Mouse (Mus musculus) liver, adult 2 months (tissue): ENCODE results near the gene Spata21. TPM values are rescaled to one million over a fixed set of nuclear protein-coding genes. Genes with fewer than 3 reads are reported as not detected.

ENCODE experiments used
- DNase-seq: peaks from one replicate; pipeline ENCODE4 v3.0.0-alpha.2; 2011; ENCODE audit warnings: low read depth, low spot score; ENCODE audit errors: extremely low read depth
- H3K27ac ChIP-seq: fragments of 200-500 bp; replicated peaks from 2 replicates; pipeline ENCODE4 v1.5.1; 2012; ENCODE audit warnings: low read depth, mild to moderate bottlenecking, control low read depth, inconsistent platforms, low read length; ENCODE audit not compliant: insufficient read depth
- H3K27me3 ChIP-seq: fragments of 200-500 bp; 2 replicates; pipeline ENCODE4 v1.6.1; 2012; ENCODE audit warnings: mild to moderate bottlenecking, moderate library complexity, low read length, inconsistent platforms; ENCODE audit not compliant: control insufficient read depth, insufficient read depth
- H3K36me3 ChIP-seq: fragments of 200-500 bp; 2 replicates; pipeline ENCODE4 v1.6.1; 2012; ENCODE audit warnings: low read length, inconsistent platforms; ENCODE audit not compliant: control insufficient read depth, insufficient read depth
- H3K4me1 ChIP-seq: fragments of 200-500 bp; 2 replicates; pipeline ENCODE4 v1.6.1; 2011; ENCODE audit warnings: low read length; ENCODE audit not compliant: control insufficient read depth, insufficient read depth
- H3K4me3 ChIP-seq: fragments of 200-500 bp; 2 replicates; pipeline ENCODE4 v1.5.1; 2011; ENCODE audit warnings: low read depth, mild to moderate bottlenecking, control low read depth, low read length, moderate library complexity; ENCODE audit not compliant: insufficient read depth
- H3K79me2 ChIP-seq: fragments of 200-500 bp; 2 replicates; pipeline ENCODE4 v1.6.1; 2012; ENCODE audit warnings: inconsistent platforms, mild to moderate bottlenecking, low read length, moderate library complexity; ENCODE audit not compliant: control insufficient read depth, insufficient read depth
- H3K9ac ChIP-seq: fragments of 200-500 bp; 2 replicates; pipeline ENCODE4 v1.6.1; 2012; ENCODE audit warnings: low read depth, mild to moderate bottlenecking, control low read depth, inconsistent platforms, low read length
- CTCF ChIP-seq: fragments of 200-500 bp; IDR thresholded peaks from 2 replicates; pipeline ENCODE4 v1.5.1; 2011; ENCODE audit warnings: low read depth, low read length, control low read depth
- POLR2A ChIP-seq: fragments of 200-500 bp; IDR thresholded peaks from 2 replicates; pipeline ENCODE4 v1.6.1; 2011; ENCODE audit warnings: low read length, control low read depth; ENCODE audit not compliant: insufficient read depth; ENCODE audit errors: extremely low read depth
- WGBS: fragments of 180-500 bp; shearing (Covaris S2); methylation state at CpG from one replicate; pipeline ENCODE4 v1.1.7; 2018; 5-methylcytosine and 5-hydroxymethylcytosine counted together
- polyA plus RNA-seq: library from polyadenylated mRNA; depleted of rRNA; stranded (reverse); fragments of >200 nt; gene quantifications from 2 replicates; pipeline ENCODE4 v1.2.3, GENCODE M21; 2012
- total RNA-seq: library from RNA; depleted of rRNA; stranded (reverse); fragments of >200 nt; gene quantifications from 2 replicates; pipeline ENCODE4 v1.2.3, GENCODE M21; 2014

Gene Spata21
- total and polyA plus RNA-seq, 2 experiments = not detected

DNA sequence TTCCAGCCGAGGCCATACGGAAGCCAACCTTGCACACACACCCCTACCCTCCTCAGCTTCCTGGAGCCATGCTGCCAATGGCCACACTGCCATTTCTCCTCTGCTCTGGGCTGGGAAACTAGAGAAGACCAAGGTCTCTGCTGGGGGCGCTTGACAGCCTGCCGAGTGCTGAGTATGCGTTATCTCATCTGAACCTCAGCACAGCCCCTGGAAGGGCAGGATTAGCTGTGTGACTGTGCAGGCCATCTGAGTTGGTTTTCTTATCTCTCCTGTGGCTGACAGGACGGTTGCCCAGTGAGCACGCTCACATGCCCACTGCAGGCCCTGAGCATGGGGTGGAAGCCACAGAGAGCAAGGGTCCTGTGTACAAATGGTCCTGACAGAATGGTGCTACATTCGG lies 19.5 kb upstream of the Spata21 start:
- no peak for TF ChIP-seq CTCF
- no peak for TF ChIP-seq POLR2A
- H3K4me3 ChIP-seq = no peak overlapping the region
- H3K27ac ChIP-seq = no peak overlapping the region
- H3K36me3 ChIP-seq = peaks cover 7% of the 10 kb centered on the region; the same call in 1 of the 2 replicates
- DNase-seq = no peak
- H3K4me1 ChIP-seq = no peaks in the 10 kb centered on the region; the same call in 1 of the 2 replicates
- no peak overlapping the region for H3K9ac ChIP-seq
- 92% methylated on average over 8 of the region's 8 CpGs for WGBS
- H3K27me3 ChIP-seq = no peaks in the 10 kb centered on the region
- no peaks in the 10 kb centered on the region for H3K79me2 ChIP-seq

DNA sequence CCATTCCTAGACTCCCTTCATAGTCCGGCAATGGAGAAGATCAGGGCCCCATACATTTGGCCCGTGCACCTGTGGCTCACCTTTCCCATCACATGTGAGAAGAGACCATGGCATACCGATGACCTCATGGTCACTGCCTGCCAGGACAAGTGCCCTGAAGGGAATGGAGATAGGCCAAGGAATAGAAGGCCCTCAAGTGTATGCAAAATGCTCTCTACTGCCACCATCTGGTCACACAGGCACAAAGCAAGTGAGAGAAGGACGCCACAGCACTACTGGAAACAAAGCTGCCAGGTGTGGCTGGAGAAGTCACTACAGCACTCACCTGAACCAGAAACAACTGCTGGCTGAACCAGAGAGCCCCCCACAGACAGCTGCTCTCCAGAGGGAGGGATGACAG lies 18.4 kb upstream of the Spata21 start:
- no peaks in the 10 kb centered on the region for H3K27me3 ChIP-seq
- peaks cover 3% of the 10 kb centered on the region; the same call in 1 of the 2 replicates for H3K4me1 ChIP-seq
- TF ChIP-seq POLR2A (no peak), CTCF (peak; percentile 71)
- H3K79me2 ChIP-seq = no peaks in the 10 kb centered on the region
- H3K36me3 ChIP-seq = peaks cover 7% of the 10 kb centered on the region; the same call in 1 of the 2 replicates
- H3K27ac ChIP-seq = no peak overlapping the region
- H3K9ac ChIP-seq = no peak overlapping the region
- peak; percentile 27 for DNase-seq
- WGBS = 54% methylated on average over 4 of the region's 4 CpGs
- no peak overlapping the region for H3K4me3 ChIP-seq

GRCm38 (mm10) chr4:141072502-141072901 lies 15.6 kb upstream of the Spata21 start:
- peaks cover 7% of the 10 kb centered on the region; the same call in 1 of the 2 replicates for H3K36me3 ChIP-seq
- H3K79me2 ChIP-seq = peaks cover 10% of the 10 kb centered on the region
- no peak overlapping the region for H3K4me3 ChIP-seq
- 87% methylated on average over 11 of the region's 11 CpGs for WGBS
- peaks cover 8% of the 10 kb centered on the region for H3K4me1 ChIP-seq
- no peak for TF ChIP-seq POLR2A
- H3K27me3 ChIP-seq = no peaks in the 10 kb centered on the region
- H3K27ac ChIP-seq = no peak overlapping the region
- H3K9ac ChIP-seq = no peak overlapping the region
- DNase-seq = no peak

- 50% methylated on average over 9 of the region's 9 CpGs for WGBS
- H3K9ac ChIP-seq = no peak overlapping the region
- H3K27me3 ChIP-seq = no peaks in the 10 kb centered on the region
- H3K27ac ChIP-seq = no peak overlapping the region
- peaks cover 2% of the 10 kb centered on the region; the same call in 1 of the 2 replicates for H3K36me3 ChIP-seq
- no peak overlapping the region for H3K4me3 ChIP-seq
- peaks cover 9% of the 10 kb centered on the region for H3K4me1 ChIP-seq
- no peak for TF ChIP-seq CTCF
- no peak for TF ChIP-seq POLR2A
- H3K79me2 ChIP-seq = peaks cover 16% of the 10 kb centered on the region
- DNase-seq = peak; percentile 71
Measured at GRCm38 (mm10) chr4:141073661-141074060, 14.5 kb upstream of the Spata21 start.

DNA sequence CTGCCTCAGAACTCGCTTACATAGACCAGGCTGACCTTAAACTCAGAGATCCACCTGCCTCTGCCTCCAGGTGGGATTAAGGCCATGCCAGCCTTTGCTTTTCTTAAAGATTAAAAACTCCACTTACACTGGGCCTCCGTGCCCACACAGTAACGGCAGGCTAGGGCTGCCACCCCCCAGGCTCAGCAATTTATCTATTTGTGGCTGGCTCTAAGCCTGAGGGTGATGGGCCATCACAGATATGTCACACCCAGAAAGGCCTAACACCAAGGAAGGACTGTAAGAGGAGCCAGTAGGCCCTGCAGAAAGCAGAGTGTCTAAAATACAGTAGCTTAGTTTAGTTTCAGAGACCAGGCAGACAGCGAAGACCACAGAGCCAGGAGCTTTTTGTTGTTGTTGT lies 14.0 kb upstream of the Spata21 start:
- H3K27ac ChIP-seq = no peak overlapping the region
- WGBS = 78% methylated on average over 4 of the region's 4 CpGs
- peaks cover 16% of the 10 kb centered on the region for H3K79me2 ChIP-seq
- H3K27me3 ChIP-seq = no peaks in the 10 kb centered on the region
- DNase-seq = no peak
- H3K36me3 ChIP-seq = no peaks in the 10 kb centered on the region; the same call in 1 of the 2 replicates
- H3K4me1 ChIP-seq = peaks cover 9% of the 10 kb centered on the region
- TF ChIP-seq CTCF (no peak), POLR2A (no peak)
- H3K9ac ChIP-seq = no peak overlapping the region
- no peak overlapping the region for H3K4me3 ChIP-seq

- no peak for DNase-seq
Measured at GRCm38 (mm10) chr4:141076761-141077506, 11.2 kb upstream of the Spata21 start.

More at GRCm38 (mm10) chr4:141076761-141077506, 11.2 kb upstream of the Spata21 start:
- Histone ChIP-seq H3K27me3 (no peaks in the 10 kb centered on the region), H3K4me3 (peak overlapping the region; percentile 96; the same call in 1 of the 2 replicates), H3K79me2 (peaks cover 16% of the 10 kb centered on the region), H3K36me3 (no peaks in the 10 kb centered on the region), H3K9ac (peak overlapping the region; percentile 88; the same call in 1 of the 2 replicates), H3K27ac (no peak overlapping the region), H3K4me1 (peaks cover 9% of the 10 kb centered on the region)
- TF ChIP-seq CTCF (no peak), POLR2A (no peak)
- WGBS = 60% methylated on average over 17 of the region's 17 CpGs
